Mouse (Mus musculus) liver, embryonic 16.5 days (tissue): ENCODE results near the gene Vill. TPM values are rescaled to one million over a fixed set of nuclear protein-coding genes. Genes with fewer than 3 reads are reported as not detected.

Experiments used
- ATAC-seq: fragments of 200-750 bp; cut with Nextera tagmentation; 2 replicates; pipeline ENCODE4 v1.8.0; 2017; ENCODE audit warnings: low read depth, mild to moderate bottlenecking, moderate number of reproducible peaks, moderate library complexity
- H3K27ac ChIP-seq: fragments of 300-500 bp; sonication (generic); 2 replicates; pipeline ENCODE4 v1.5.1; 2014; ENCODE audit warnings: mild to moderate bottlenecking, low read length
- H3K27me3 ChIP-seq: fragments of 300-500 bp; sonication (generic); 2 replicates; pipeline ENCODE4 v1.6.1; 2014; ENCODE audit warnings: low read depth, low read length, mixed read lengths; ENCODE audit not compliant: control insufficient read depth, insufficient read depth
- H3K36me3 ChIP-seq: fragments of 300-500 bp; sonication (generic); 2 replicates; pipeline ENCODE4 v1.6.1; 2014; ENCODE audit warnings: mild to moderate bottlenecking; ENCODE audit not compliant: control insufficient read depth, insufficient read depth
- H3K4me1 ChIP-seq: fragments of 300-500 bp; sonication (generic); 2 replicates; pipeline ENCODE4 v1.6.1; 2014; ENCODE audit warnings: low read depth, low read length, mixed read lengths; ENCODE audit not compliant: control insufficient read depth
- H3K4me2 ChIP-seq: fragments of 300-500 bp; sonication (generic); 2 replicates; pipeline ENCODE4 v1.6.1; 2014; ENCODE audit warnings: low read depth, low read length, mixed read lengths
- H3K4me3 ChIP-seq: fragments of 300-500 bp; sonication (generic); 2 replicates; pipeline ENCODE4 v1.5.1; 2014; ENCODE audit warnings: low read depth, mild to moderate bottlenecking, low read length
- H3K9ac ChIP-seq: fragments of 300-500 bp; sonication (generic); 2 replicates; pipeline ENCODE4 v1.6.1; 2014; ENCODE audit warnings: low read depth, low read length
- H3K9me3 ChIP-seq: fragments of 300-500 bp; sonication (generic); replicated peaks from 2 replicates; pipeline ENCODE4 v1.6.1; 2016; ENCODE audit warnings: low read length; ENCODE audit not compliant: control insufficient read depth
- WGBS: fragments of 180-500 bp; shearing (Covaris S2); extraction: QIAGEN DNeasy Blood & Tissue Kit; methylation state at CpG from one replicate; pipeline ENCODE4 v1.1.7; 2014; ENCODE audit not compliant: insufficient replicate concordance; 5-methylcytosine and 5-hydroxymethylcytosine counted together
- polyA plus RNA-seq: library from polyadenylated mRNA; unstranded; fragments of >200 nt; fragmentation: Nextera tagmentation; extraction: Ambion mirVana; gene quantifications from 2 replicates; pipeline ENCODE4 v1.2.1, GENCODE M21; 2015

Vill gene
- polyA plus RNA-seq, 1 experiment from 2014 or later = 11.3 TPM

DNA sequence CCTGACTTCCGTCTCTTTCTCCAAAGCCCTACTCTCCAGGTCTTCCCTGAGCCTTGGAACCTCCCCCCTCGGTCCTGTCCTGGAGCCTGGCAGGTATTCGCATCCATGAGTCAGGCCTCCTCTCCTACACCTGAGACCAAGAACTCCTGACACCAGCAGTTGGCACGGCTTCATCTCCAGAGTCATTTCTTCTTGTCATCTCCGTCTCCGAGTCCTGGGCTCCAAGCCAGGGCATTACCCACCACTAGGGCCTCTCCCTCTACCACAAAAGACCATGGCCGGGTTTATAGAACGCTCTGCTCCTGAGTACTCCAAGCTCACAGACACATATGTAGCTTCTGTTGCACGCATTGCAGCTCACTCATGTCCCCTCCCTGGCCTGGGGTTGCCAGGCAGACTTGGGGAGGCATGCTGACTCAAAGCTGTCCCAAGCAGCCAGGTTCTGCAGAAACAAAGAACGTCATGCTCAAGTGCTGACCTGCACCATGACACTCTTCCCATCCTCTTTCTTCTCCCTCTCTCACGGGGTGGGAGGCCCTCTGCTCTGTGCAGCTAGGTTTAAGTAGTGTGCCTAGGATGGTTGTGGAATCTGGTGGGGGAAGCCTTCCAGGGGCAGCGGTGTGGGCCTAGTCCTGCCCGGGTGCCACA is 42.0 kb downstream of the Vill start:
- H3K27ac ChIP-seq = no peak overlapping the region

DNA sequence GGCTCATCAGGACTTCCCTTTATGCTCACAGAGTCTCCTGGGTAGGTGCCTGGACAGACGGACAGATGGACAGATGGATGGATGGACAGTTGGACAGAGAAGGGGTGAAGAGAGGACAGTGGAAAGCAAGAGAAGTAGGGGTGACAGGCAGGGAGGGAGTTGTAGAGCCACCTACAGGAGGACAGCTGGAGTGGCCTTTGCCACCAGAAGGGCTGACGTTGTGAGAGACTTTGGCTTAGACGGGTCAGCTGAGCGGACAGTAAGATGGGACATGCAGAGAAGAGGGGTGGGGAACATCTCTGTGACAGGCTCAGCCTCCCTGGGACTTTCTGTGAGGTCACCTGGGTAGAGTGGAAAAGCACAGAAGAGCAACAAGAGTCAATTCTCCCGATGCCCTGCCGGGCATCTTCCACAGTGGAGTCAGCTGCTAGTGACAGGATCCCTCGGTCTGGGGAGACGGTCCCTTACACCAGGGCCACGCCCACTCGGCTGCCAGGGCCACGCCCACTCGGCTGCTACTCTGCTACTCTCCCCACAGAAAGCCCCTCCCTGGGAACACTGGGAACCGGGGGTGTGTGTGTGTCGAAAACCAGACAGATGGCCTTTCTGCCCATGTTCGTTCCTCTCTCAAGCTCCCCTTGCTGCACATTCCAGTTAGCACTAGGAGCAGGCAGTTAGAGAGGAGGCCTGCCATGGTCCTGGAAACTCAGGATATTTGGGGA is 47.8 kb downstream of the Vill start:
- no peak overlapping the region for H3K4me2 ChIP-seq
- H3K4me3 ChIP-seq = no peak overlapping the region
- H3K4me1 ChIP-seq = no peaks in the 10 kb centered on the region
- H3K27me3 ChIP-seq = peaks cover 15% of the 10 kb centered on the region
- H3K9me3 ChIP-seq = no peaks in the 10 kb centered on the region
- H3K9ac ChIP-seq = no peak overlapping the region
- ATAC-seq = no peak
- no peak overlapping the region for H3K27ac ChIP-seq
- H3K36me3 ChIP-seq = no peaks in the 10 kb centered on the region
- WGBS = 14% methylated on average over 15 of the region's 15 CpGs

More for the DNA sequence above, 42.0 kb downstream of the Vill start:
- no peak overlapping the region for H3K4me3 ChIP-seq
- no peaks in the 10 kb centered on the region for H3K36me3 ChIP-seq
- 62% methylated on average over 13 of the region's 13 CpGs for WGBS
- no peak overlapping the region for H3K9ac ChIP-seq
- no peak overlapping the region for H3K4me2 ChIP-seq
- H3K27me3 ChIP-seq = peaks cover 40% of the 10 kb centered on the region
- H3K9me3 ChIP-seq = no peaks in the 10 kb centered on the region
- no peak for ATAC-seq
- H3K4me1 ChIP-seq = no peaks in the 10 kb centered on the region; the same call in 1 of the 2 replicates

DNA sequence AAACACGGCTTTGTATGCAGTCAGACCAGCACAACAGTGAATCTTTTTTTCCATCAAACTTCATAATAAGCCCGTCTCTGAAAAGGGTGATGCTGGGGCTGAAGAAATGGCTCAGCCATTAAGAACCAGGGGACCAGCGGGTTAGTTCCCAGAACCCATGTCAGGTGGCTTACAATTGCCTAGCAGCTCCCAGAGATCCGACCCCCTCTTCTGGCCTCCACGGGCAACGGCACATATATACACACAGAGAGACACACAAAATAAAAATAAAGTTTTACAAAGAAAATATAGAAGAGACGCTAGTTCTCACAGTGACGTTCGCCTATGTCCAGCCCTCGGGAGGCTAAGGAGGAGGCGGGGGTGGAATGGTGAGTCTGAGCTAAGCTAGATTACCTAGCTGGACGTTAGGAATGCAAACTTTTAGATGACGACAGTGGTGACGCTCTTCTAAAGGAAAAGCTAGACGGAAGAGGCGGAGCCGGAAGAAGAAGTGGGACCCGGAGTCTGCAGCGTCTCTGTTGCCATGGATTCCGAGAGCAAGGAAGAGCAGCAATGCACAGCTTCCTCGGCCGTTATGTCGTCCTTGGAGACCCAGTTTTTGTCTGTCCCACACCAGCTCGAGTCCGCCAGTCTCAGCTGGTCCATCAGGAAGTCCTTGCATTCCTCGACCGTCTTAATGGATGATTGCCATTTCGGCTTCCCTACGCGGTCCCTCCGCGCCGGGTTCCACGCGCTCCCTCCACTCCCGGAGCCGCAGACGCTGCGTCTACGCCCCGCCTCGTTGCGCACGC is 49.6 kb downstream of the Vill start, which contains the start of gene Dlec1:
Gene Dlec1, plus strand, starts transcription at position 487 of the 791 bp plus-strand sequence.
- H3K36me3 ChIP-seq = no peaks in the 10 kb centered on the region
- peak within 1 kb of the TSS; percentile 65 for H3K4me3 ChIP-seq
- no peaks in the 10 kb centered on the region for H3K4me1 ChIP-seq
- ATAC-seq = peak; percentile 59
- no peak within 1 kb of the TSS for H3K27ac ChIP-seq
- peak within 1 kb of the TSS; percentile 31; the same call in 1 of the 2 replicates for H3K9ac ChIP-seq
- 3% methylated on average over 44 of the region's 44 CpGs for WGBS
- no peaks in the 10 kb centered on the region for H3K9me3 ChIP-seq
- H3K4me2 ChIP-seq = peak within 1 kb of the TSS; percentile 72
- peaks cover 11% of the 10 kb centered on the region for H3K27me3 ChIP-seq

DNA sequence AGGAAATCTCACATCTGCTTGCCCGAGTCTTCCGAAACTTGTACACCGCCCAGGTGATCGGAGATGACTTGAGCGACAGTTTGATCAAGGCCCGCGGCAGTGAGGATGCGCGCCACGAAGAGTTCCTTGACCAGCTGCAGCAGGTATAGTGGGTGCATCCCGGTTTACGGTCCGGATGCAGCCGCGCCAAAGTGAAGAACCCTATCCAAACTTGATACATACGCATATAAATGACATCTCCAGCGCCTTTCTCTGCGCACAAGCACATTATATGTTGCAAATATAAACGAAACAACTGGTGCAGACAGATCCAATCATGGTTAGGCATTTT is 50.2 kb downstream of the Vill start:
- WGBS = 2% methylated on average over 19 of the region's 19 CpGs
- no peak overlapping the region for H3K27ac ChIP-seq

DNA sequence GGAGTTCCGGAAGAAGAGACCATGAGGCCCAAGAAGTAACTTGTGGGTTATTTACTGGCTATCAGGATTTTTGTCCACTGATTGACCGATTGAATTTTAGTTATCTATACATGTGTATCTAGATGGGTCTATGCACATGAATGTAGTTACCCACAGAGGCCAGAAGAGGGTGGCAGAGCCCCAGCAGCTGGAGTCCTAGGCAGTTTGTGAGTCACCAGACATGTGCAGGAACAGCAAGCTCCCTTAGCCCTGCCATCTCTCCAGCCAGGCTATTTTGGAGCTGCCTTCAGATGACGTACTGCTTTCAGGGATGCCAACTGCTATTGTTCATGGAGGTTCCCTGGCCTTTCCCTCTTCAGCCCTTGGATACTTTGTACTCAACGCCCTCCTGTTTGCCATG is 55.0 kb downstream of the Vill start:
- WGBS = 68% methylated on average over 4 of the region's 4 CpGs

More for the DNA sequence above, 50.2 kb downstream of the Vill start:
- Histone ChIP-seq H3K4me3 (peak overlapping the region; percentile 65), H3K27me3 (peaks cover 11% of the 10 kb centered on the region), H3K36me3 (no peaks in the 10 kb centered on the region), H3K4me2 (peak overlapping the region; percentile 72), H3K4me1 (no peaks in the 10 kb centered on the region), H3K9me3 (no peaks in the 10 kb centered on the region), H3K9ac (0 out of 2 replicates have a peak overlapping the region, but pooled peaks have one; percentile 31)
- no peak for ATAC-seq

DNA sequence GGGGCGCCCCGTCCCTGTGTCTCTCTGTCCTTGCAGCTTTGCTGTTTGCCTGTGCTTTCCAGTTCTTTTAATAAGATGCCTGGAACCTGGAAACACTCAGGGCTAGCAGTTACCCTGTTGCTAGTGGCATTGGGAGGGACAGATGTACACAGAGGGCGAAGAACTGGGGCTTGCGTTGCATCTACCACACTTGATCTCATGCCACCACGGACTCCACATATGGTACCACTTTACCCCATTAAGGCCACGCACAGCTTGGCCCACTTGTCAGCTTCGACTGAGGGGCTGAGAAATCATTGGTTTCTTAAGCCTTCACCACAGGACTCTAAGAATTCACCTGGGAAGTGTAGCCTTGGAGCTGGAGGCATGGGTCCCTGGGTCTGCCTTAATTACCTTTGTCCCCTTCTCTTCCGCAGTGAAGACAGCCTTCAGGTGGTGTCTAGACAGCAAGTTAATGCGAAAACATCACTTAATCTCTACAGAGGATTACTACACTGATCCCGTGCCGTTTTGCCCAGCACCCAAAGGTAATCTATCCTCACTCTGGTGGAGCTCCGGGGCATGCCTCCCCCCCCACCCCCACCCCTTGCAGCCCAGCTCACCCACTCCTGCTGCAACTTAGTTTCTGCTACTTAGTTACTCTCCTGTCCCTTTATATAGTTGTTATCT is 57.2 kb downstream of the Vill start:
- Histone ChIP-seq H3K27me3 (no peaks in the 10 kb centered on the region), H3K4me3 (no peak overlapping the region)
- WGBS = 58% methylated on average over 12 of the region's 12 CpGs

More for the DNA sequence above, 55.0 kb downstream of the Vill start:
- Histone ChIP-seq H3K9ac (no peak overlapping the region), H3K27me3 (peaks cover 10% of the 10 kb centered on the region), H3K4me1 (no peaks in the 10 kb centered on the region), H3K27ac (no peak overlapping the region), H3K9me3 (no peaks in the 10 kb centered on the region), H3K4me3 (no peak overlapping the region), H3K36me3 (no peaks in the 10 kb centered on the region), H3K4me2 (no peak overlapping the region)
- ATAC-seq = no peak

DNA sequence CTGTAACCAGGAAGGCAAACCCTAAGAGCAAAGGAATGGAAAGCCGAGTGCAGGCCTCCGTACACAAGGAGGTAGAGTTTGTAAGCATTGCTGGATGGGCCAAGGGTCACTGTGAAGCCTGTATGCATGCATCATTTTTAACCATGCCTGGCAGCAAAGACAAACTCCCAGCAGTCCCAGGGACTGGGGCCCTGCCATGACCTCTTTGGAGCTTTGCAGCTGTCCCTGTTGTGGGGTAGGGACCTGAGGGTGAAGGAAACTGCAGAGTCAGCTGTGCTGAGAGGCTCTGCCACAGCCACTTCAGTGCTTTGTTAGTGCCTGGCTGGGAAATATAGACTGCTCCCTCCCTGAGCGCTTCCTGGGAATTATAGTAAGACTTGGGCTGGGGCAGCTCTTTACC is 58.1 kb downstream of the Vill start:
- no peaks in the 10 kb centered on the region for H3K9me3 ChIP-seq
- H3K4me1 ChIP-seq = no peaks in the 10 kb centered on the region
- H3K4me3 ChIP-seq = no peak overlapping the region
- no peak overlapping the region for H3K27ac ChIP-seq
- WGBS = 43% methylated on average over 3 of the region's 3 CpGs
- no peak overlapping the region for H3K4me2 ChIP-seq
- no peak for ATAC-seq
- no peaks in the 10 kb centered on the region for H3K27me3 ChIP-seq
- H3K9ac ChIP-seq = no peak overlapping the region
- H3K36me3 ChIP-seq = no peaks in the 10 kb centered on the region

More for the DNA sequence above, 57.2 kb downstream of the Vill start:
- H3K9me3 ChIP-seq = no peaks in the 10 kb centered on the region
- no peak overlapping the region for H3K27ac ChIP-seq
- ATAC-seq = no peak
- no peak overlapping the region for H3K4me2 ChIP-seq
- H3K9ac ChIP-seq = no peak overlapping the region
- H3K36me3 ChIP-seq = no peaks in the 10 kb centered on the region
- no peaks in the 10 kb centered on the region for H3K4me1 ChIP-seq

DNA sequence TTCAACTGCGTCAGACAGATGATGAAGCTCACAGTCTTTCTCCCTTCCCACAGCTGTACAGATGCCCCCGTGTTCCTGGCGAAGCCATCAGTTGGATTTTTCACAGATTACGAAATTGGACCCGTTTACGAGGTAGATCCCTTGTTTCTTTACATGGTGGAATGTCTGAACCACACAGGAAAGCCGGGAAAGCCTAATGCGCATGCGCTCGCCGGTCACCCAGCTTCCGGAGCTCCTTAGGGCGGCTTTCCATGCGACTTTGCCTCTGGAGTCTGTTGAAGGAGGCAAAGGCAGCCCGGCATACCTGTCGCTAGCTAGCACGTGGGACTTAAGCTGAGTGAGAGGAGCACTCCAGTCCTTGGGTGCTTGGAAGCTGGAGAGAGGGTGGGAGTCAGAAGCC is 62.3 kb downstream of the Vill start:
- no peak overlapping the region for H3K27ac ChIP-seq
- no peaks in the 10 kb centered on the region for H3K27me3 ChIP-seq
- H3K4me2 ChIP-seq = no peak overlapping the region
- H3K36me3 ChIP-seq = no peaks in the 10 kb centered on the region
- WGBS = 71% methylated on average over 17 of the region's 17 CpGs
- no peak for ATAC-seq
- H3K9me3 ChIP-seq = no peaks in the 10 kb centered on the region
- no peaks in the 10 kb centered on the region for H3K4me1 ChIP-seq
- H3K9ac ChIP-seq = no peak overlapping the region
- H3K4me3 ChIP-seq = no peak overlapping the region
